Mouse (Mus musculus): ENCODE results near the gene Il1rn. TPM values are rescaled to one million over a fixed set of nuclear protein-coding genes. Genes with fewer than 3 reads are reported as not detected.

Gene Il1rn
- total RNA-seq, 2 experiments from 2014 or later = not detected

DNA sequence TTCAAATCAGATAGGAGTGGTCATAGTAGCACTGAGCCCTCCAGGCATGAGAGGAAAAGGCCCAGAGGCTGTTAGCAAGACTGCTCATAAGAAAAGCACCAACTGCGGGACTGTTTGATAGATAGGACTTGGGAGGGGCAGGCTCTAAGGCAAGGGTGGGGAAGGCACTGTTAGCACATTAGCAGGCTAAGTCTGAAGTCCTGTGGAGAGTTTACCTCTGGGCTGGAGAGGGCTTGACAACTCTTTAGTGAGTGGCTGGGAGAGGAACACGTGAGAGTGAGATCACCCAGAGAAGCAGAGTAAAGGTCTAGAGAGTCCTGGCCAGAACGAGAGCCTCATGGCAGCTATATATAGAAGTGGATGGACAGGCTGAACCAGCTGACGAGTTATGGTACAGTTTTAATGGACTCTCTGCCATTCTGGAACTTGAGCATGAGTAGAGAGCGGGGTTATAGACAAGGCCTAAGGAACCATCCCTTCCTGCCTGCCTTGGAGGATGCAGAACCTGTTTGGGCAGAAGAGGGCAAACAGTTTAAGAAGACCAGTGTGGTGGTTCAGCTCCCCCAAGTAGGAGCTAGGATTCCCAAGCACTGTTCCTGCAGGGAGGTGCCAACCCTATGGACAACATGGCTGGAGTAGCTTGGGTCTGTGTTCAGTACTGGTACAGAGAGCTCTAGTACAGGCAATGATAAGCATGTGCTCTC lies 42.2 kb downstream of the Il1rn start:
- DNase-seq (ENCODE audit: low spot score in 2 of 2) = no peak

DNA sequence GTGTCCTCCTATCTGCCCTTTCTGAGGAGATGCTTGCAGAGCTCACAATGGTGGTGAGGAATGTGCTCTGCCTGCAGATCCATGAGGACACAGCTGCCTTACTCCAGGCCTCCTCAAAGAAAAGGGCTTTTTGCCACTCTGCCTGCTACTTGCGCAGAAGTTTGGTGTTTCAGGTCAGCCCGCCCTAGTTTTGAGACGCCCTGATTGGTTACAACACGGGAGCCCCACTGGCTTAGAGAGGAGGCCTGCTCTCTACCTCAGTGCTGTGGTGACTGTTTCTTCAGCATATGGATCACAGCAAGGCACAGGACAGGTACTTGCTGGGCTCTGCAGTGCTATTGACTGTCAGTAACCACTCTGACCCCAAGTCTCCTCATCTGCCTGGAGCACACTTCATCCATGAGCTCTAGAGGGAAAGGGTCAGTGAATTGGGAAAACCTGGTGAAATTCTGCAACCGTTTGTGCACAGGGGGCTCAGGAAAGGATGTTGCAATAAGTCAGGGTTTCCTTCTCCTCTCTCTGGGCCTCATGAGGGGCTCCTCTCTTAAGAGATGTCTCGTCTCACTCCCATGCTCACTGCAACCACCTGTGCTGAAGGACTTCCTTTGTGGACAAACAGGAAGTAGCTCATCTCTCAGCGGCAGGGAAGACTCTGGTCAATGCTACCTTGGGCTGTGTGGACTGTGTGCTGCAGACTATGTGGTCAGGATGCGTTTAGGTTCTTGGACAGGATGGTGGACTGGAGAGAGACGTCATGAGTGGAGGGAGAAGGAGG lies 46.0 kb downstream of the Il1rn start:
- DNase-seq (ENCODE audit: low spot score in 2 of 2) = no peak

GRCm38 (mm10) chr2:24383636-24384035 lies 47.0 kb downstream of the Il1rn start:
- DNase-seq (ENCODE audit: low spot score in 2 of 2) = no peak

DNA sequence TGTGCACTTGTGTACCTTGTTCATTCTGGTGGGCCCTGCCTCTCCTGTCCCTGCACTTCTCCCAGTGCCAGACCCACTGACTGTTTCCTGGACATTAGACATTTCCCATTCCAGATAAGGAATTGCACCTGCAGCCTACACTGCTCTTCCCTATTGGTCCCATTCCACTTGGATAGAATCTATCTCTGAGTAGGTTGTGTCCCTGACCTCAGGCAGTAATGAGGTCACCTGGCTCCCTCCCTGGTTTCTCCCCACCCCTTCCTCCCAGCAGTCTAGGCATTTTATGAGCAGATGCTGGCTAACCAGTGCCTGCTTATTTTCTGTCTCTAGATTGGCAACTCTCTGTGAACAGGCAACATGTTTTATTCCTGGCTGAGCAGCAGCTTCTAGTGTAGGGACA lies 47.7 kb downstream of the Il1rn start:
- no peak for DNase-seq (ENCODE audit: low spot score in 2 of 2)

DNA sequence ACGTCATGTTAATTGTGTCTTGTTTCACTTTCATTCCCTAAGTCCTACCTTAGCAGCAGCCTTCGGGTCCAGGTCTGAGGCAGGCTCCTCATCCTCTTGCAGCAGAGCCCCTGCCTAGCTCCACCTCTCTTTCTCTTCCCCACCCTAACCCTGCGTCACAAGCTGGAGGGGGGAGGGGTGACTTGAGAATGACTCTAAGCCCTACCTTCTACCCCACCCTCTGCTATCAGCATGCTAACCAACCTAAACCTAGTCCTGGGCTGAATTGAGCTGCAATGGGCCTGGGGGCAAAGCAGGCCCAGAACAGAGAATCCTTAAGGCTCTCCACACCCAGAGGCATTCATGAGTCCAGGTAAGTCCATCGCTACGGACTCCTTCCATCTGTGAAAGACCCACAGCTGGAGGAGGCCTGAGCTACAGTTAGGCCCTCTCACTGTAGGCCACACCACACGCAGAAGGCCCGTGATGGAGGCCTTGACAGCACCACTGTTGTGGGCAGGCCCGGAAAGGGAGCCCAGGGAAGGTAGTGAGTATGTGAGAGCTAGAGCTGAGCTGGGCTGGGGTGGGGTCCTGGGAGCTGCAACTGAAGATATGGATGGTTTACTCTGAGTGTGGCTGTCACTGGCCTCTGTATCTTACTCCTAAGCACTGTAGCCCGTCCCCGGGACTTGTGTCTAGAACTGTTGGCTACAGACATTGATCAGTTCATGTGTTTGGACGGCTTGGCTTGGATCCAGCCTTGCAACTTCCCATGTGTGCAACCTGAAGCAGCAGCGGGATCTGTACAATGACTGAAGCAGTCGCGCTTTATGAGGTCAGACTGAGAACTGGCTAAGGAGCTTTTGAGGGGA lies 48.7 kb downstream of the Il1rn start:
- no peak for DNase-seq (ENCODE audit: low spot score in 2 of 2)

DNA sequence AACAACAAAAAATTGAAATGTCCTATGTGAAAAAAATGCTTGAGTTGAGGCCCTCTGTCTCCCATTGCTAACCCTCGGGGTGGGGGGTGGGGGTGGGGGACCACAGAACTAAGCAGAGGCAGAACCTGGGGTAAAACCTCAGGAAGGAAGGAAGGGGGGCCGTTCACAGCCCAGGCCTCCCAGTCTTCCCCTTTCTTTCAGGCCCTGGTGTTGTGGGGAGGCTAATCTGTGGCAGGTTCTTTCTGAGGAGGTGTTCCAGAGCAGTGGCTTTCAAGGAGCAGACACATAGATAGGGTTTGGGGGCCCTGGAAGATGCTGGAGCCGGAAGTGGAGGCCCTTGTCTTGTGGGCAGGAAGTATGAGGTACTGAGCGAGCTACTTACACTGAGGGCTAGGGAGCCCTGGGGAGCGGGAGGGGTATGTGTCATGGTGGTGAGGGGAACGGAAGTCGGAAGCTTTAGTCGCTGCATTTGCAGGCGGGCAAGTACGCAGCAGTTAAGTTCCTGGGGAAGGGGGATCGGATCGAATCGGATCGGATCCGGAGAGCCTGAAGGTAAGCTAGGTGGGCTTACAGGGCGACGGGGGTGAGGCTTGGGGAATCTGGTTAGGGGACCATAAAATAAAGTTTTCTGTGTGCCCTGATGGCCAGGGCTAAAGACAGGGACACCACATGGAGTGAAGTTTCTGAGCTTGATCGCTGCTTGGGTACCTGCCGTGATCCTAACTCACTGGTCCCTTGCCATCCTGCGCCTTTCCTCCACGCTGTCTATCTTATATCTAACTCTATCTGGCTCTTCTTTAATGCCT lies 49.7 kb downstream of the Il1rn start:
- DNase-seq (ENCODE audit: low spot score in 2 of 2) = no peak

GRCm38 (mm10) chr2:24386964-24387320 lies 50.3 kb downstream of the Il1rn start:
- no peak for DNase-seq (ENCODE audit: low spot score in 2 of 2)

- peak in 1 of 2 experiments; percentile 53 for DNase-seq (ENCODE audit: low spot score in 2 of 2)
Measured at GRCm38 (mm10) chr2:24387361-24388283, 51.0 kb downstream of the Il1rn start.

DNA sequence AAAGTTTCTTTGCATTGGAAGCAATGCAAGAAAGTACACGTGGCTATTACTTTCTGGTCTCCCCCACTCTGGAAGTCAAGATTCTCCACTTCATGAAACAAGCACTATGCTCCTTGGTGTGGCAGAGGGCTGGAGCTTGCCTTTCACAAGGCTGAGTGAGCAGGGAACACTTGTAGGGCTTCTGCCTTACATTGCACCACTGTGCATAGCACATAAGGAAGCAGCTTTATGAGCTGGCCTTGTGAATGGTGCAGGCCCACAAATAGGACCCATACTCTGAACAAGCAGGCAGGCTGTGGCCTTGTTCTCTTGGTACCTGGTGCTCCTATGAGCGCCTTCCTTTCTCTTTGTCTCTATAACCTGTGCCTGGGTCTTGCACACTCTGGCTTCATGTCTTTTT lies 56.6 kb downstream of the Il1rn start:
- DNase-seq (ENCODE audit: low spot score in 2 of 2) = no peak

GRCm38 (mm10) chr2:24397115-24397514 lies 60.5 kb downstream of the Il1rn start:
- no peak for DNase-seq (ENCODE audit: low spot score in 2 of 2)

DNA sequence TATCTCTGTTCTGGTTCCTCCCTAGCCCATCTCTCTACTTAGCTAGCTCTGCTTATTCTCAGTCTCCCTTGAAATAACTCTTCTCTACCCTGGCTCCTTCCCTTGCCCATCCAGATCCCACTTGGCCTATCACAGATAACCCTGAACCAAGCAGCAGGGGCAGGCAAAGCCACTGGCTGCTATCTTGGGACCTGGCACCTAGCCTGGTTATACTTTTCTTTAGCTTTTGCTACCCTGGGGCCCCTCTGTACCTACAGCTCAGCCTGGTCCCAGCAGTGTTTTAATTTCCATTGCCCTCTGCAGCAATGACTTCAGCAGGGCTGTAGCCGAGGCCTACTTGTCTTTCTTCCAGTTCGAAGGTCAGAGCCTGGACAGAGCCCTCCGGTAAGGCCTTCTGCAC lies 64.1 kb downstream of the Il1rn start:
- no peak for DNase-seq (ENCODE audit: low spot score in 2 of 2)

Other genes starting within 250 kb of the Il1rn start
- not detected for gene Tbpl2, start 240.3 kb upstream of the Il1rn start, total RNA-seq (2021)
- not detected for gene Il1f8, start 183.7 kb upstream of the Il1rn start, total RNA-seq (2021)
- not detected for gene Il1f9, start 150.4 kb upstream of the Il1rn start, total RNA-seq (2021)
- not detected for gene Il1f6, start 121.4 kb upstream of the Il1rn start, total RNA-seq (2021)
- not detected for gene Il1f5, start 59.9 kb upstream of the Il1rn start, total RNA-seq (2021)
- gene Il1f10, start 45.7 kb upstream of the Il1rn start, total RNA-seq (2021) = not detected
- 1 to 10 TPM in 1 of 2 experiments, under 1 TPM in 1; 0.81 to 1.0 TPM for gene Psd4, start 30.7 kb downstream of the Il1rn start, total RNA-seq (2021)
- not detected for gene Pax8, start 138.7 kb downstream of the Il1rn start, total RNA-seq (2021)